Mouse (Mus musculus) kidney, adult 2 months (tissue): ENCODE data around the gene Olig2.

ENCODE experiments used
- CTCF ChIP-seq: fragments of 200-500 bp; conservative IDR thresholded peaks from 2 replicates; pipeline ENCODE4 v1.5.1; 2011; ENCODE audit warnings: low read depth, mild to moderate bottlenecking, control low read depth, low read length, moderate library complexity, mixed read lengths; ENCODE audit not compliant: insufficient read depth, insufficient read length
- POLR2A ChIP-seq: fragments of 200-500 bp; IDR thresholded peaks from one replicate; pipeline ENCODE4 v1.6.1; 2011; ENCODE audit warnings: low read depth, low read length, control low read depth

- TF ChIP-seq CTCF, result no peak
- TF ChIP-seq POLR2A, result no peak
Observed at GRCm38 (mm10) chr16:91265972-91266371, 40.7 kb downstream of the Olig2 start.
